8 mouse cellular contexts compared by ENCODE assay signal in the genomic region with DNA sequence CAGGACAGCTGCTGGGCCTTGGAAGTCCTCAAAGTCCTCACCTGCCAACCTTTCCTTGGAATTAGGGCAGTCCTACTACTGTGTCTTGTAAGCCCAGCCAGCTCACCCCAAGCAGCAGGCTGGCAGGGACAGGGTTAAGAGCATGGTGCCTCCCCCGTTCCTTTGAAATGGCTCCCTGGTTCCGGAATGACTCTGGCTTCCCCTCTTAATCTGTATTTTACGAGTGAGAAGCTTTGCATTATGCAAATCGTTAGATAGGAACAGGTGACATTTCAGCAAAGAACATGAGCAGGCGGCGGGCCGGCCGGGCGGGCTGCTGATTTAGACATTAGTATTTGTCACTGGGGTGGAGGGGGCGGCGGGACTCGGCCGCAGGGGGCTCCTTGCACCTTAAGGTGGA.
DNase-seq lines count a peak whose midpoint lies in the region; ATAC-seq lines count a peak whose summit lies in the region.

No protein-coding gene starts in this region.

- no peak overlapping the region for H3K27ac ChIP-seq in heart, embryonic 12.5 days (ENCODE audit: poor library complexity, severe bottlenecking)
- no peak overlapping the region for H3K27ac ChIP-seq in limb, embryonic 12.5 days

- H3K4me1 ChIP-seq in heart, embryonic 12.5 days (replicated peaks), result peaks cover 31% of the 10 kb centered on the region
- peaks cover 24% of the 10 kb centered on the region for H3K4me1 ChIP-seq in limb, embryonic 12.5 days (replicated peaks)

- 10% methylated on average over 13 of the region's 13 CpGs for WGBS in heart, embryonic 12.5 days
- 1% methylated on average over 13 of the region's 13 CpGs for WGBS in limb, embryonic 12.5 days

- no peak for ATAC-seq in heart, embryonic 12.5 days (ENCODE audit: insufficient number of reproducible peaks, low FRiP score)
- no peak for ATAC-seq in limb, embryonic 12.5 days (ENCODE audit: insufficient number of reproducible peaks, insufficient read depth, low FRiP score, low TSS enrichment, low read depth)
- no peak for ATAC-seq in megakaryocyte, adult 5-6 weeks (ENCODE audit: poor library complexity, severe bottlenecking)

- peak overlapping the region; percentile 17 for H3K4me3 ChIP-seq in heart, embryonic 12.5 days
- peak overlapping the region; percentile 12; the same call in 1 of the 2 replicates for H3K4me3 ChIP-seq in limb, embryonic 12.5 days (replicated peaks)

- H3K9ac ChIP-seq in heart, embryonic 12.5 days, result 0 out of 2 replicates have a peak overlapping the region, but pooled peaks have one; percentile 28
- H3K9ac ChIP-seq in limb, embryonic 12.5 days (replicated peaks), result no peak overlapping the region

- no peaks in the 10 kb centered on the region for H3K36me3 ChIP-seq in heart, embryonic 12.5 days
- no peaks in the 10 kb centered on the region for H3K36me3 ChIP-seq in limb, embryonic 12.5 days

- no peaks in the 10 kb centered on the region for H3K9me3 ChIP-seq in heart, embryonic 12.5 days (replicated peaks)
- no peaks in the 10 kb centered on the region for H3K9me3 ChIP-seq in limb, embryonic 12.5 days

- peak overlapping the region; percentile 58 for H3K4me2 ChIP-seq in heart, embryonic 12.5 days
- H3K4me2 ChIP-seq in limb, embryonic 12.5 days, result peak overlapping the region; percentile 44

- peaks cover 74% of the 10 kb centered on the region for H3K27me3 ChIP-seq in heart, embryonic 12.5 days (replicated peaks)
- H3K27me3 ChIP-seq in limb, embryonic 12.5 days, result peaks cover 94% of the 10 kb centered on the region

- DNase-seq in heart, adult 8-10 months (ENCODE audit: low spot score), result no peak
- peak; percentile 41 for DNase-seq in thymus, postnatal 4 days
- DNase-seq in thymus, adult 18-20 months, result no peak
- DNase-seq in ovary, adult 18-20 months (ENCODE audit: low spot score), result no peak
- no peak for DNase-seq in T-cell, adult 2 months (ENCODE audit: low spot score)
